Mouse (Mus musculus) testis, adult 2 months (tissue): Measurements from ENCODE around the gene Gm128.
A peak's percentile ranks its signal among the peaks of the same experiment; 100 is the strongest.

Experiments used
- CTCF ChIP-seq: fragments of 200-500 bp; IDR thresholded peaks from 2 replicates; pipeline ENCODE4 v1.5.1; 2012; ENCODE audit warnings: low read depth, mild to moderate bottlenecking, inconsistent platforms, low read length, moderate library complexity; ENCODE audit not compliant: control insufficient read depth, insufficient read depth, insufficient replicate concordance
- POLR2A ChIP-seq: fragments of 200-500 bp; IDR thresholded peaks from 2 replicates; pipeline ENCODE4 v1.6.1; 2012; ENCODE audit warnings: low read depth, mild to moderate bottlenecking, inconsistent platforms, low read length, moderate library complexity; ENCODE audit not compliant: control insufficient read depth

DNA sequence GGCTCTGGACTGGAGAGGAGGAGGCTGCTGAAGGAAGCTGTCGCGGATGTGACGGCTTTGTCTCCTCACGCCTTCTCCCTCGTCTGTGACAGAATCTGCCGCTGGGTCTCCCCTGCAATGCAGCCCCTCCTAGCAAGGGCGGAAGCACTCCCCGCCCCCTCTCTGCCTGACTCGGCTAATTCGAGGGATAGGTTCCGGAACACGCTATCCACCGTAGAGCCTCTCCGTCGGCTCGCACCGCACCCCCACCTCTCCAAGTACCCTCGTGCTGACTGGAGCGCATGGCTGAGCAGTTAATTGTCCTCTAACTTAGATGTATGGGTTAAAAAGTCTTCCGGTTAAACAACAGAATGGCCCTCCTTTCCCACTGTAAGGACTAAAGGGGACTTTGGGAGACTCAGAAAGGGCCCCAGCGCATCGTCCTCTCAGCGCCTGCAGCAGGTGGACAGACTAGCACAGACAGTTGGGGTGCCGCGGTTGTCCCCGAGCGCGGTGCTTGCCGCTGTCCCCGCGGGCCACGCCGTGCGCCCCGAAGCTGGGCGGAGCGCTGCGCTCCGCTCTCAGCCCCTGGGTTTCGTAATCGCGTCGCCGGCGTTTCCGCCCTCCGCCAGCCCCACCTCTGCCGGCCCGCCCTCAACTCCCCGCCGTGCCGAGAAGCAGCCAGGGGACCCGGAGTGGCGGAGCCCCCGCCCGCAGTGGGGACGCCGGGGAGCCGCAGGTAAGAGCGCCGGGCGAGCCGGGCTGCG is 13.1 kb downstream of the Gm128 start, which contains the start of gene Cdc42se1:
- peak; percentile 58; the same call in 1 of the 2 replicates for TF ChIP-seq POLR2A
- TF ChIP-seq CTCF: no peak
